Mouse (Mus musculus) adrenal gland (tissue): ENCODE data around the gene Slamf8.

Source experiments
- intact Hi-C: fragments of 180-260 bp; cut with DNase I; formaldehyde crosslinking; loops from one replicate; pipeline ENCODE4 v1.15.1; 2025

Slamf8 gene

GRCm38 (mm10) chr1:172539827-172540226, 50.5 kb downstream of the Slamf8 start:
- intact Hi-C loops, result no loop called here

DNA sequence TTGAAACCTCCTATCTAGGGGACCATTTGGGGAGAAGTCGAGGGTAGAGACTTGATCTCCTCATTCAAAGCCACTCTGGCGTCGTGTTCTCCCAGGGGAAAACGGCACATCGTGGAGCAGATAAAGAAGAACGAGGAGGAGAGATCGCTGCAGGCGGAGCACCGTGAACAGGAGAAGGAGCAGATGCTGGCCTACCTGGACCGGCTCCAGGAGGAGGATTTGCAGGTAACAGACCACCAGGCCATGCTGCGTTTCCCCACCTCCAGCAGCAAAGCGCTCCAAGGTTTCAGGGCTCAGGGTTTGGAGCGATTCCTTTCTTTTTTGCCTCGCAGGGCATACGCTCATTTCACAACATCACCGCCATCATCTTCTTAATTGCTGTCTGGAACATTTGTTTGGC, 55.3 kb downstream of the Slamf8 start:
- intact Hi-C loops, result no loop called here

DNA sequence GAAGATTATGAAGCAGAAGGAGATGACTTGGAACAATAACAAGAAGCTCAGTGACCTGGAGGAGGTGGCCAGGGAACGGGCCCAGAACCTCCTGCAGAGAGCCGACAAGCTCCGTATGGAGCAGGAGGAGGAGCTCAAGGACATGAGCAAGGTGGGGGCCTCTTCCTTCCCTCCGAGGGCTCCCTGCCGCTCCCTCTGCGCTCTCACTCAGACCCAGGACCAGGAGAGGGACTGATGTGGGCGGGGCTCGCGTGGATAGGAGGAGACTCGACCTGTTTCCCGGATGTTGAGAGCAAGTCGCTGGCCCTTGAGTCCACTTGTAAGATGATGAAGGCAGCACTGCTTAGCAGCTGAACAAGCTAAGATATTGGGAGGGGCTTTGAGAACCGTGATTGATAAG, 57.8 kb downstream of the Slamf8 start:
- intact Hi-C loops, result no loop called here
